Mouse (Mus musculus) bone marrow, adult 2 months (tissue): ENCODE measurements around the gene Rb1.

Experiments
- CTCF ChIP-seq: fragments of 200-500 bp; IDR thresholded peaks from 2 replicates; pipeline ENCODE4 v1.5.1; 2011; ENCODE audit warnings: low read length, control low read depth; ENCODE audit not compliant: control insufficient read depth, insufficient read depth
- POLR2A ChIP-seq: fragments of 200-500 bp; IDR thresholded peaks from 2 replicates; pipeline ENCODE4 v1.6.1; 2011; ENCODE audit warnings: low read depth, mild to moderate bottlenecking, control low read depth, low read length, borderline replicate concordance; ENCODE audit not compliant: control insufficient read depth

GRCm38 (mm10) chr14:73295512-73295911, 30.1 kb downstream of the Rb1 start:
- TF ChIP-seq CTCF = no peak
- TF ChIP-seq POLR2A = no peak
